Mouse (Mus musculus): Measurements from ENCODE around the gene Syt7. TPM values are rescaled to one million over a fixed set of nuclear protein-coding genes. Genes with fewer than 3 reads are reported as not detected.

The Syt7 gene
- polyA plus RNA-seq, 1 experiment from 2014 or later = 2.0 TPM

- Histone ChIP-seq H3K4me2 (ENCODE audit: low read depth, low read length) (no peak overlapping the region), H3K9ac (ENCODE audit: low read depth, low read length) (no peak overlapping the region), H3K27ac (replicated peaks; ENCODE audit: low read depth, low read length) (no peak overlapping the region), H3K36me3 (ENCODE audit: control insufficient read depth, insufficient read depth, low read length) (peaks cover 38% of the 10 kb centered on the region), H3K9me3 (ENCODE audit: control insufficient read depth, low read length) (no peaks in the 10 kb centered on the region), H3K27me3 (replicated peaks; ENCODE audit: control insufficient read depth, insufficient read depth, low read length) (no peaks in the 10 kb centered on the region), H3K4me1 (ENCODE audit: control insufficient read depth, insufficient read depth, low read length) (0 out of 2 replicates have a peak, but pooled peaks cover 3% of the 10 kb centered on the region), H3K4me3 (ENCODE audit: low read depth, low read length) (no peak overlapping the region)
- WGBS = 59% methylated on average over 8 of the region's 8 CpGs
- DNase-seq (ENCODE audit: low spot score) (no peak), ATAC-seq (ENCODE audit: low read depth) (no peak)
Measured at GRCm38 (mm10) chr19:10497512-10498160, 108.7 kb downstream of the Syt7 start.

- DNase-seq (ENCODE audit: low spot score) (no peak), ATAC-seq (ENCODE audit: low read depth) (no peak)
- H3K4me1 ChIP-seq (ENCODE audit: control insufficient read depth, insufficient read depth, low read length) = 0 out of 2 replicates have a peak, but pooled peaks cover 3% of the 10 kb centered on the region
- H3K27me3 ChIP-seq (replicated peaks; ENCODE audit: control insufficient read depth, insufficient read depth, low read length) = no peaks in the 10 kb centered on the region
- no peaks in the 10 kb centered on the region for H3K9me3 ChIP-seq (ENCODE audit: control insufficient read depth, low read length)
- H3K4me3 ChIP-seq (ENCODE audit: low read depth, low read length) = no peak overlapping the region
- WGBS = 94% methylated on average over 8 of the region's 8 CpGs
- no peak overlapping the region for H3K9ac ChIP-seq (ENCODE audit: low read depth, low read length)
- peaks cover 59% of the 10 kb centered on the region for H3K36me3 ChIP-seq (ENCODE audit: control insufficient read depth, insufficient read depth, low read length)
- no peak overlapping the region for H3K4me2 ChIP-seq (ENCODE audit: low read depth, low read length)
- no peak overlapping the region for H3K27ac ChIP-seq (replicated peaks; ENCODE audit: low read depth, low read length)
Measured at GRCm38 (mm10) chr19:10500581-10500980, 111.7 kb downstream of the Syt7 start.

- ATAC-seq (ENCODE audit: low read depth) (peak; percentile 79), DNase-seq (ENCODE audit: low spot score) (peak; percentile 41)
- 7% methylated on average over 4 of the region's 4 CpGs for WGBS
- Histone ChIP-seq H3K4me3 (ENCODE audit: low read depth, low read length) (no peak overlapping the region), H3K4me1 (ENCODE audit: control insufficient read depth, insufficient read depth, low read length) (0 out of 2 replicates have a peak, but pooled peaks cover 3% of the 10 kb centered on the region), H3K9ac (ENCODE audit: low read depth, low read length) (no peak overlapping the region), H3K27ac (replicated peaks; ENCODE audit: low read depth, low read length) (no peak overlapping the region), H3K27me3 (replicated peaks; ENCODE audit: control insufficient read depth, insufficient read depth, low read length) (no peaks in the 10 kb centered on the region), H3K4me2 (ENCODE audit: low read depth, low read length) (no peak overlapping the region), H3K9me3 (ENCODE audit: control insufficient read depth, low read length) (no peaks in the 10 kb centered on the region), H3K36me3 (ENCODE audit: control insufficient read depth, insufficient read depth, low read length) (peaks cover 74% of the 10 kb centered on the region)
Measured at GRCm38 (mm10) chr19:10502571-10502970, 113.7 kb downstream of the Syt7 start.

Other genes with a start within 250 kb of the Syt7 start
- 73.6 and 79.5 TPM in 2 replicates for gene Fads1, start 206.2 kb upstream of the Syt7 start, polyA plus RNA-seq (2014; fragmentation: Nextera tagmentation; extraction: Ambion mirVana)
- gene Tmem258, start 185.1 kb upstream of the Syt7 start, polyA plus RNA-seq (2014; fragmentation: Nextera tagmentation; extraction: Ambion mirVana) = 482 and 563 TPM in 2 replicates
- 52.7 and 63.0 TPM in 2 replicates for gene Fen1, start 184.9 kb upstream of the Syt7 start, polyA plus RNA-seq (2014; fragmentation: Nextera tagmentation; extraction: Ambion mirVana)
- gene Myrf, start 148.3 kb upstream of the Syt7 start, polyA plus RNA-seq (2014; fragmentation: Nextera tagmentation; extraction: Ambion mirVana) = 0.87 and 0.96 TPM in 2 replicates
- gene Dagla, start 84.2 kb upstream of the Syt7 start, polyA plus RNA-seq (2014; fragmentation: Nextera tagmentation; extraction: Ambion mirVana) = 2.8 and 2.9 TPM in 2 replicates
- 0.68 and 1.4 TPM in 2 replicates for gene Lrrc10b, start 68.4 kb downstream of the Syt7 start, polyA plus RNA-seq (2014; fragmentation: Nextera tagmentation; extraction: Ambion mirVana)
- gene Ppp1r32, start 93.8 kb downstream of the Syt7 start, polyA plus RNA-seq (2014; fragmentation: Nextera tagmentation; extraction: Ambion mirVana) = 0.45 and 2.5 TPM in 2 replicates
- gene Cpsf7, start 136.2 kb downstream of the Syt7 start, polyA plus RNA-seq (2014; fragmentation: Nextera tagmentation; extraction: Ambion mirVana) = 50.9 TPM in 2 replicates
- 57.0 and 62.1 TPM in 2 replicates for gene Sdhaf2, start 137.1 kb downstream of the Syt7 start, polyA plus RNA-seq (2014; fragmentation: Nextera tagmentation; extraction: Ambion mirVana)
- 42.6 and 49.7 TPM in 2 replicates for gene Tmem216, start 167.1 kb downstream of the Syt7 start, polyA plus RNA-seq (2014; fragmentation: Nextera tagmentation; extraction: Ambion mirVana)
- gene Cyb561a3, start 188.1 kb downstream of the Syt7 start, polyA plus RNA-seq (2014; fragmentation: Nextera tagmentation; extraction: Ambion mirVana) = 17.8 and 20.7 TPM in 2 replicates
- gene Tmem138, start 188.3 kb downstream of the Syt7 start, polyA plus RNA-seq (2014; fragmentation: Nextera tagmentation; extraction: Ambion mirVana) = 30.8 and 34.1 TPM in 2 replicates
- 349 and 405 TPM in 2 replicates for gene Ddb1, start 216.2 kb downstream of the Syt7 start, polyA plus RNA-seq (2014; fragmentation: Nextera tagmentation; extraction: Ambion mirVana)
- gene Tkfc, start 216.6 kb downstream of the Syt7 start, polyA plus RNA-seq (2014; fragmentation: Nextera tagmentation; extraction: Ambion mirVana) = 13.9 and 15.4 TPM in 2 replicates
- 1.5 and 1.8 TPM in 2 replicates for gene Vwce, start 245.1 kb downstream of the Syt7 start, polyA plus RNA-seq (2014; fragmentation: Nextera tagmentation; extraction: Ambion mirVana)